Mouse (Mus musculus) midbrain, postnatal 0 days (tissue): ENCODE measurements around the gene Usp32. TPM values are rescaled to one million over a fixed set of nuclear protein-coding genes. Genes with fewer than 3 reads are reported as not detected.

Source experiments
- ATAC-seq: fragments of 200-750 bp; cut with Nextera tagmentation; 2 replicates; pipeline ENCODE4 v1.8.0; 2017; ENCODE audit warnings: moderate number of reproducible peaks, mild to moderate bottlenecking, moderate TSS enrichment, moderate library complexity; ENCODE audit not compliant: low FRiP score
- DNase-seq: peaks from one replicate; pipeline ENCODE4 v3.0.0-alpha.2; 2015; ENCODE audit warnings: low spot score
- H3K27ac ChIP-seq: fragments of 300-500 bp; sonication (generic); 2 replicates; pipeline ENCODE4 v1.5.1; 2014; ENCODE audit warnings: low read depth, mild to moderate bottlenecking, low read length, mixed read lengths
- H3K27me3 ChIP-seq: fragments of 300-500 bp; sonication (generic); 2 replicates; pipeline ENCODE4 v1.6.1; 2014; ENCODE audit warnings: low read length, control low read depth, mixed read lengths; ENCODE audit not compliant: insufficient read depth
- H3K36me3 ChIP-seq: fragments of 300-500 bp; sonication (generic); 2 replicates; pipeline ENCODE4 v1.6.1; 2014; ENCODE audit warnings: low read length, control low read depth, mixed read lengths; ENCODE audit not compliant: insufficient read depth
- H3K4me1 ChIP-seq: fragments of 300-500 bp; sonication (generic); 2 replicates; pipeline ENCODE4 v1.6.1; 2014; ENCODE audit warnings: mild to moderate bottlenecking, control low read depth, antibody characterized with exemption, low read length, mixed read lengths; ENCODE audit not compliant: insufficient read depth
- H3K4me2 ChIP-seq: fragments of 300-500 bp; sonication (generic); 2 replicates; pipeline ENCODE4 v1.6.1; 2014; ENCODE audit warnings: low read depth, mild to moderate bottlenecking, low read length, mixed read lengths; ENCODE audit not compliant: poor library complexity, severe bottlenecking
- H3K4me3 ChIP-seq: fragments of 300-500 bp; sonication (generic); 2 replicates; pipeline ENCODE4 v1.5.1; 2014; ENCODE audit warnings: low read depth, mild to moderate bottlenecking, low read length, moderate library complexity
- H3K9ac ChIP-seq: fragments of 300-500 bp; sonication (generic); replicated peaks from 2 replicates; pipeline ENCODE4 v1.6.1; 2014; ENCODE audit warnings: mild to moderate bottlenecking, low read length, moderate library complexity, mixed read lengths; ENCODE audit not compliant: poor library complexity, severe bottlenecking
- H3K9me3 ChIP-seq: fragments of 300-500 bp; sonication (generic); 2 replicates; pipeline ENCODE4 v1.6.1; 2016; ENCODE audit warnings: low read length, control low read depth
- CTCF ChIP-seq: IDR thresholded peaks from 2 replicates; pipeline ENCODE4 v1.5.1; 2016; ENCODE audit warnings: antibody characterized with exemption, mild to moderate bottlenecking
- WGBS: fragments of 180-500 bp; shearing (Covaris S2); extraction: QIAGEN DNeasy Blood & Tissue Kit; methylation state at CpG from one replicate; pipeline ENCODE4 v1.1.7; 2014; 5-methylcytosine and 5-hydroxymethylcytosine counted together
- polyA plus RNA-seq: library from polyadenylated mRNA; unstranded; fragments of >200 nt; fragmentation: Nextera tagmentation; extraction: Ambion mirVana; gene quantifications from 2 replicates; pipeline ENCODE4 v1.2.1, GENCODE M21; 2015
- total RNA-seq: library from RNA; depleted of rRNA; stranded (reverse); fragments of >200 nt; gene quantifications from 2 replicates; pipeline ENCODE4 v1.2.3, GENCODE M21; 2014; rRNA removed

The Usp32 gene
- total and polyA plus RNA-seq, 2 experiments from 2014 or later, result 12.0 to 57.3 TPM

DNA sequence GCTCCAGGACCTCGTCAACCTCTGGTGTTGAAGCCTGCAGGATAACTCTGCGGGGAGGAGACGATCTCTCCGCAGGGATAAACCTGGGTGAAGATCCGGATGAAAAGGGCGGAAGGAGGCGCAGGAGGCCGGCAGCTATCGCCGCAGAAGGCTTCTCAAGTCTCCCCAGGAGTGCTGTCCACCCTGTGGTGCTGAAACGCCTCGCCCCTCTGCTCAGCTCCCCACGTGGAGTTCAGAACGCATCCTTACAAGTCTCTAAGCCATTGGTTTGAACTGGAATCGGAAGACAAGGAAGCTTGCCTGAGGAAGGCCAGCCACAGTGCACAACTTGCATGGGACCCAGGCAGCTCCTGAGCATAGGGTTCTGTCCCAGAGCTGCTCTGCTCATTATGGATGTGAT lies 196.0 kb downstream of the Usp32 start:
- Histone ChIP-seq H3K27ac (no peak overlapping the region), H3K4me3 (no peak overlapping the region; the same call in 1 of the 2 replicates), H3K4me1 (peaks cover 9% of the 10 kb centered on the region; the same call in 1 of the 2 replicates), H3K27me3 (no peaks in the 10 kb centered on the region; the same call in 1 of the 2 replicates), H3K36me3 (no peaks in the 10 kb centered on the region), H3K4me2 (peak overlapping the region; percentile 27), H3K9ac (0 out of 2 replicates have a peak overlapping the region, but pooled peaks have one; percentile 8), H3K9me3 (no peaks in the 10 kb centered on the region)
- no peak for TF ChIP-seq CTCF
- ATAC-seq (no peak), DNase-seq (peak; percentile 36)
- 1% methylated on average over 15 of the region's 15 CpGs for WGBS

GRCm38 (mm10) chr11:84940140-84940539 lies 199.8 kb downstream of the Usp32 start:
- 74% methylated on average over 10 of the region's 10 CpGs for WGBS
- H3K4me2 ChIP-seq, result no peak overlapping the region

DNA sequence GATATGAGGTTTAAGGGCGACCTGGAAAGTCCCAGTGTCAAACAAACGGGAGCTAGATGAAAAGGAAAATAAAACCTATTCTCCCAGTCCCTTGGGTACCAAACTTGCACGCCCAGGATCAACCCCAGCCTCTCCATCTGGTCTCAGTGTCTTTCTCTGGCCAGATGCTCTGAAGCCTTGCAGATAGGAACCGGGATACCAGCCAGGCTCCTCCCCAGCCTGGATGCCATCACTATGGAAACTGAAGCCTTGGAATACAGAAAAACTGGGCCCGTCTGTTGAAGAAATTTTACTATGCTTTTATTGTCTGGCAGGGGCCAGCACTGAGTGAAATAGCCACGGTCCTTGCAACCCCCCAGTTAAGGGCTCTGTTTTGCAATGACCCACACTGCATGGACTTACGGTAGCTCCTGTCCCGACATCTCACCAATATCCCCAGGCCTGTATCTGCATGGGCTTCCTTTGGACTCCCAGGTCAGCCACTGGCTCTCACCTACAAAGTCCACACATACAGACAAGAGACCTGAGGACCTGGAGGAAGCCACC lies 200.4 kb downstream of the Usp32 start:
- Histone ChIP-seq H3K27me3 (no peaks in the 10 kb centered on the region; the same call in 1 of the 2 replicates), H3K36me3 (no peaks in the 10 kb centered on the region), H3K4me1 (peaks cover 9% of the 10 kb centered on the region; the same call in 1 of the 2 replicates), H3K9ac (no peak overlapping the region), H3K27ac (0 out of 2 replicates have a peak overlapping the region, but pooled peaks have one; percentile 18), H3K4me3 (no peak overlapping the region), H3K9me3 (no peaks in the 10 kb centered on the region), H3K4me2 (no peak overlapping the region)
- DNase-seq, result peak; percentile 81
- no peak for ATAC-seq
- no peak for TF ChIP-seq CTCF
- 46% methylated on average over 8 of the region's 8 CpGs for WGBS

More at GRCm38 (mm10) chr11:84940140-84940539, 199.8 kb downstream of the Usp32 start:
- ATAC-seq (no peak), DNase-seq (peak; percentile 27)
- no peak for TF ChIP-seq CTCF
- Histone ChIP-seq H3K36me3 (no peaks in the 10 kb centered on the region), H3K9me3 (no peaks in the 10 kb centered on the region), H3K4me1 (peaks cover 9% of the 10 kb centered on the region; the same call in 1 of the 2 replicates), H3K4me3 (no peak overlapping the region), H3K9ac (no peak overlapping the region), H3K27me3 (no peaks in the 10 kb centered on the region; the same call in 1 of the 2 replicates), H3K27ac (no peak overlapping the region)

Other genes starting within 250 kb of the Usp32 start
- gene Znhit3, start 223.8 kb downstream of the Usp32 start, total RNA-seq, result 30.0 and 36.0 TPM in 2 replicates
- 79.7 and 86.3 TPM in 2 replicates for gene Znhit3, start 223.8 kb downstream of the Usp32 start, polyA plus RNA-seq
- gene Car4, start 182.4 kb downstream of the Usp32 start, total RNA-seq, result 0.71 and 1.5 TPM in 2 replicates
- 9.0 and 12.1 TPM in 2 replicates for gene Car4, start 182.4 kb downstream of the Usp32 start, polyA plus RNA-seq
- gene 1700125H20Rik, start 30.2 kb upstream of the Usp32 start, total RNA-seq, result not detected in 2 replicates
- 2.1 and 2.8 TPM in 2 replicates for gene 1700125H20Rik, start 30.2 kb upstream of the Usp32 start, polyA plus RNA-seq
- 61.0 and 70.6 TPM in 2 replicates for gene Appbp2, start 95.0 kb upstream of the Usp32 start, total RNA-seq
- gene Appbp2, start 95.0 kb upstream of the Usp32 start, polyA plus RNA-seq, result 43.2 and 44.1 TPM in 2 replicates
- 17.3 and 20.5 TPM in 2 replicates for gene Ppm1d, start 171.1 kb upstream of the Usp32 start, total RNA-seq
- gene Ppm1d, start 171.1 kb upstream of the Usp32 start, polyA plus RNA-seq, result 11.5 and 12.6 TPM in 2 replicates
- gene Bcas3, start 213.0 kb upstream of the Usp32 start, total RNA-seq, result 34.7 and 36.3 TPM in 2 replicates
- 28.4 and 32.7 TPM in 2 replicates for gene Bcas3, start 213.0 kb upstream of the Usp32 start, polyA plus RNA-seq